8 mouse cellular contexts compared by ENCODE assay signal in the genomic region with DNA sequence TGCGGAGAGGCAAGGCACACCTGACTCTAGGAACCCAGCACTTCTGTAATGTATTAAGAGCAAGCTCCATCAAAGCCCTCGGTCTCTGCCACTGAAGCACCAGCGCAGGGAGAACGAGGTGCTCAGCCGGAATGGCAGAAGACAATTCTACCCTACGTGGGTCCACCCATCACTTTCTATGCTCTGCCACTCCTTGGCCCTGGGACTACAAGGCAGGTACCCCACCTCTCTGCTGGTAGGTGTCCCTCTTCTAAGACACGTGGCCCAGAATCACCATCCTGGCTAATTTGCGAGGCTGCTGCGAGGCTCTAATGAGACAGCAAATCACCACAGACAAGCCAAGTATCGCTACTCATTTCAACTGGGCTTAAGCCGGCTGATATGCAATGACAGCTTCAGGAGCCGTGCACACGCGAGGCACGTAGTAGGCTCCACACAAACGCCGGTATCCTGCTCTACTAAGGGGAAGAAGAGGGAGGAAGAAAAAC. TPM values are rescaled to one million over a fixed set of nuclear protein-coding genes. Genes with fewer than 3 reads are reported as not detected.
DNase-seq lines count a peak whose midpoint lies in the region; ATAC-seq lines count a peak whose summit lies in the region.
"Had no signal": no experiment of that assay in that cellular context is flagged by ENCODE, and none has a peak within 500 bp of the region (broad histone marks: within the 10 kb centered on the region; RNA-seq: fewer than 3 reads in every experiment).

No protein-coding gene starts in this region.

- WGBS in lung, embryonic 16.5 days: 12% methylated on average over 17 of the region's 17 CpGs
- 6% methylated on average over 17 of the region's 17 CpGs for WGBS in hindbrain, embryonic 12.5 days
- 8% methylated on average over 17 of the region's 17 CpGs for WGBS in midbrain, embryonic 10.5 days

- H3K4me3 ChIP-seq in lung, embryonic 16.5 days (ENCODE audit: low read length): peak overlapping the region; percentile 79
- peak overlapping the region; percentile 98 for H3K4me3 ChIP-seq in brown adipose tissue, adult 24 weeks (ENCODE audit: insufficient read depth, low read depth, low read length)
- H3K4me3 ChIP-seq in hindbrain, embryonic 12.5 days: peak overlapping the region; percentile 80
- peak overlapping the region; percentile 84 for H3K4me3 ChIP-seq in midbrain, embryonic 10.5 days

- no peaks in the 10 kb centered on the region for H3K36me3 ChIP-seq in lung, embryonic 16.5 days (ENCODE audit: control insufficient read depth, insufficient read depth, low read length)
- H3K36me3 ChIP-seq in hindbrain, embryonic 12.5 days: no peaks in the 10 kb centered on the region
- no peaks in the 10 kb centered on the region for H3K36me3 ChIP-seq in midbrain, embryonic 10.5 days

- no peak for DNase-seq in lung, postnatal 14 days
- peak; percentile 36 for DNase-seq in midbrain, embryonic 10.5 days (ENCODE audit: low spot score)
- DNase-seq in layer of hippocampus, postnatal 10 days (ENCODE audit: low spot score in 2 of 2): no peak
- no peak for DNase-seq in urinary bladder, postnatal 14 days (ENCODE audit: low spot score)

- peak overlapping the region; percentile 98 for H3K4me2 ChIP-seq in lung, embryonic 16.5 days (ENCODE audit: low read depth, low read length)
- peak overlapping the region; percentile 97 for H3K4me2 ChIP-seq in hindbrain, embryonic 12.5 days (replicated peaks)

- peak overlapping the region; percentile 80 for H3K9ac ChIP-seq in lung, embryonic 16.5 days (ENCODE audit: low read length)
- H3K9ac ChIP-seq in hindbrain, embryonic 12.5 days: peak overlapping the region; percentile 79

- ATAC-seq in lung, embryonic 16.5 days (ENCODE audit: low read depth): no peak
- ATAC-seq in hindbrain, embryonic 12.5 days (ENCODE audit: low FRiP score): 0 out of 2 replicates have a peak, but pooled peaks have one; percentile 3

- H3K9me3 ChIP-seq in lung, embryonic 16.5 days (ENCODE audit: control insufficient read depth, low read length): no peaks in the 10 kb centered on the region
- H3K9me3 ChIP-seq in hindbrain, embryonic 12.5 days (replicated peaks): no peaks in the 10 kb centered on the region
- H3K9me3 ChIP-seq in midbrain, embryonic 10.5 days (replicated peaks): no peaks in the 10 kb centered on the region

- H3K27ac ChIP-seq in lung, embryonic 16.5 days (ENCODE audit: low read length): no peak overlapping the region
- H3K27ac ChIP-seq in brown adipose tissue, adult 24 weeks (replicated peaks; ENCODE audit: low read depth, low read length): peak overlapping the region; percentile 75
- H3K27ac ChIP-seq in hindbrain, embryonic 12.5 days: peak overlapping the region; percentile 67
- peak overlapping the region; percentile 82 for H3K27ac ChIP-seq in midbrain, embryonic 10.5 days (replicated peaks)

- H3K4me1 ChIP-seq in lung, embryonic 16.5 days (replicated peaks; ENCODE audit: control insufficient read depth, insufficient read depth, low read length): peaks cover 28% of the 10 kb centered on the region
- peaks cover 8% of the 10 kb centered on the region for H3K4me1 ChIP-seq in brown adipose tissue, adult 24 weeks (ENCODE audit: control insufficient read depth, insufficient read depth, insufficient read length, low read length)
- H3K4me1 ChIP-seq in hindbrain, embryonic 12.5 days: peaks cover 42% of the 10 kb centered on the region
- H3K4me1 ChIP-seq in midbrain, embryonic 10.5 days: peaks cover 72% of the 10 kb centered on the region

- H3K27me3 ChIP-seq in lung, embryonic 16.5 days (ENCODE audit: control insufficient read depth, insufficient read depth, low read depth, low read length): no peaks in the 10 kb centered on the region
- 0 out of 2 replicates have a peak, but pooled peaks cover 4% of the 10 kb centered on the region for H3K27me3 ChIP-seq in hindbrain, embryonic 12.5 days
- H3K27me3 ChIP-seq in midbrain, embryonic 10.5 days (ENCODE audit: low read depth, poor library complexity, severe bottlenecking): peaks cover 36% of the 10 kb centered on the region

RNA-seq across cellular contexts. Expression of a gene that starts 0.8 kb away (rescaled TPM):
- polyA plus RNA-seq in lung, embryonic 16.5 days (2015; fragmentation: Nextera tagmentation; extraction: Ambion mirVana): 10.6 and 11.8 TPM in 2 replicates
- 65.8 and 126 TPM in 2 replicates for polyA plus RNA-seq in brown adipose tissue, adult 24 weeks (2012; ENCODE audit: insufficient read depth, insufficient read length, missing spikeins)
- 16.6 and 17.1 TPM in 2 replicates for polyA plus RNA-seq in hindbrain, embryonic 12.5 days (2016; fragmentation: Nextera tagmentation; extraction: Ambion mirVana)
- 16.1 and 16.9 TPM in 2 replicates for polyA plus RNA-seq in midbrain, embryonic 10.5 days (2016; fragmentation: Nextera tagmentation; extraction: Ambion mirVana)
- total RNA-seq in layer of hippocampus, postnatal 10 days (2021): 10 to 100 TPM; 49.4 to 52.8 TPM

RNA-seq across cellular contexts. Expression of a gene that starts 39.5 kb away (rescaled TPM):
- 22.0 and 24.4 TPM in 2 replicates for polyA plus RNA-seq in lung, embryonic 16.5 days (2015; fragmentation: Nextera tagmentation; extraction: Ambion mirVana)
- 1.6 and 2.3 TPM in 2 replicates for polyA plus RNA-seq in brown adipose tissue, adult 24 weeks (2012; ENCODE audit: insufficient read depth, insufficient read length, missing spikeins)
- polyA plus RNA-seq in hindbrain, embryonic 12.5 days (2016; fragmentation: Nextera tagmentation; extraction: Ambion mirVana): 35.1 and 38.2 TPM in 2 replicates
- 38.4 and 44.6 TPM in 2 replicates for polyA plus RNA-seq in midbrain, embryonic 10.5 days (2016; fragmentation: Nextera tagmentation; extraction: Ambion mirVana)
- 10 to 100 TPM; 30.8 to 30.9 TPM for total RNA-seq in layer of hippocampus, postnatal 10 days (2021)

RNA-seq across cellular contexts. Expression of a gene that starts 39.6 kb away (rescaled TPM):
- polyA plus RNA-seq in lung, embryonic 16.5 days (2015; fragmentation: Nextera tagmentation; extraction: Ambion mirVana): 7.4 and 8.0 TPM in 2 replicates
- 3.5 and 4.7 TPM in 2 replicates for polyA plus RNA-seq in brown adipose tissue, adult 24 weeks (2012; ENCODE audit: insufficient read depth, insufficient read length, missing spikeins)
- 10.8 and 11.7 TPM in 2 replicates for polyA plus RNA-seq in hindbrain, embryonic 12.5 days (2016; fragmentation: Nextera tagmentation; extraction: Ambion mirVana)
- polyA plus RNA-seq in midbrain, embryonic 10.5 days (2016; fragmentation: Nextera tagmentation; extraction: Ambion mirVana): 13.2 and 14.0 TPM in 2 replicates
- 1 to 10 TPM; 4.7 TPM for total RNA-seq in layer of hippocampus, postnatal 10 days (2021)

RNA-seq across cellular contexts. Expression of a gene that starts 53.6 kb away (rescaled TPM):
- polyA plus RNA-seq in lung, embryonic 16.5 days (2015; fragmentation: Nextera tagmentation; extraction: Ambion mirVana): not detected in 2 replicates
- polyA plus RNA-seq in brown adipose tissue, adult 24 weeks (2012; ENCODE audit: insufficient read depth, insufficient read length, missing spikeins): not detected in 2 replicates
- polyA plus RNA-seq in hindbrain, embryonic 12.5 days (2016; fragmentation: Nextera tagmentation; extraction: Ambion mirVana): not detected in 2 replicates
- not detected in 2 replicates for polyA plus RNA-seq in midbrain, embryonic 10.5 days (2016; fragmentation: Nextera tagmentation; extraction: Ambion mirVana)
- not detected for total RNA-seq in layer of hippocampus, postnatal 10 days (2021)
- polyA plus RNA-seq: gonadal fat pad, adult 2 months had no signal

RNA-seq across cellular contexts. Expression of a gene that starts 53.6 kb away (rescaled TPM):
- polyA plus RNA-seq in lung, embryonic 16.5 days (2015; fragmentation: Nextera tagmentation; extraction: Ambion mirVana): 26.4 and 26.9 TPM in 2 replicates
- 7.5 and 8.8 TPM in 2 replicates for polyA plus RNA-seq in brown adipose tissue, adult 24 weeks (2012; ENCODE audit: insufficient read depth, insufficient read length, missing spikeins)
- 40.1 and 44.5 TPM in 2 replicates for polyA plus RNA-seq in hindbrain, embryonic 12.5 days (2016; fragmentation: Nextera tagmentation; extraction: Ambion mirVana)
- 50.3 and 52.7 TPM in 2 replicates for polyA plus RNA-seq in midbrain, embryonic 10.5 days (2016; fragmentation: Nextera tagmentation; extraction: Ambion mirVana)
- total RNA-seq in layer of hippocampus, postnatal 10 days (2021): 10 to 100 TPM; 12.4 to 12.6 TPM
